Mouse (Mus musculus) kidney, embryonic 15.5 days (tissue): ENCODE measurements around the gene Tmem184a. TPM values are rescaled to one million over a fixed set of nuclear protein-coding genes. Genes with fewer than 3 reads are reported as not detected.
A peak's percentile ranks its signal among the peaks of the same experiment; 100 is the strongest.

ENCODE experiments used
- ATAC-seq: fragments of 200-750 bp; cut with Nextera tagmentation; replicated peaks from 2 replicates; pipeline ENCODE4 v1.8.0; 2017; ENCODE audit warnings: moderate TSS enrichment; ENCODE audit not compliant: low FRiP score
- H3K27ac ChIP-seq: fragments of 300-500 bp; sonication (generic); 2 replicates; pipeline ENCODE4 v1.5.1; 2015; ENCODE audit warnings: mild to moderate bottlenecking, inconsistent platforms
- H3K27me3 ChIP-seq: fragments of 300-500 bp; sonication (generic); 2 replicates; pipeline ENCODE4 v1.6.1; 2015; ENCODE audit warnings: inconsistent platforms
- H3K36me3 ChIP-seq: fragments of 300-500 bp; sonication (generic); 2 replicates; pipeline ENCODE4 v1.6.1; 2015; ENCODE audit warnings: inconsistent platforms
- H3K4me1 ChIP-seq: fragments of 300-500 bp; sonication (generic); 2 replicates; pipeline ENCODE4 v1.6.1; 2015; ENCODE audit warnings: inconsistent platforms
- H3K4me2 ChIP-seq: fragments of 300-500 bp; sonication (generic); 2 replicates; pipeline ENCODE4 v1.6.1; 2015; ENCODE audit warnings: moderate library complexity, mild to moderate bottlenecking, inconsistent platforms
- H3K4me3 ChIP-seq: fragments of 300-500 bp; sonication (generic); replicated peaks from 2 replicates; pipeline ENCODE4 v1.5.1; 2015; ENCODE audit warnings: mild to moderate bottlenecking, inconsistent platforms
- H3K9ac ChIP-seq: fragments of 300-500 bp; sonication (generic); 2 replicates; pipeline ENCODE4 v1.6.1; 2015; ENCODE audit warnings: mild to moderate bottlenecking, inconsistent platforms
- H3K9me3 ChIP-seq: fragments of 300-500 bp; sonication (generic); replicated peaks from 2 replicates; pipeline ENCODE4 v1.6.1; 2016; ENCODE audit warnings: inconsistent platforms
- WGBS: fragments of 180-500 bp; shearing (Covaris S2); methylation state at CpG from one replicate; pipeline ENCODE4 v1.1.7; 2015; ENCODE audit warnings: mixed read lengths; 5-methylcytosine and 5-hydroxymethylcytosine counted together
- polyA plus RNA-seq: library from polyadenylated mRNA; unstranded; fragments of >200 nt; fragmentation: Nextera tagmentation; extraction: Ambion mirVana; gene quantifications from 2 replicates; pipeline ENCODE4 v1.2.1, GENCODE M21; 2015

Tmem184a gene
- polyA plus RNA-seq, 1 experiment from 2014 or later = 5.8 TPM

DNA sequence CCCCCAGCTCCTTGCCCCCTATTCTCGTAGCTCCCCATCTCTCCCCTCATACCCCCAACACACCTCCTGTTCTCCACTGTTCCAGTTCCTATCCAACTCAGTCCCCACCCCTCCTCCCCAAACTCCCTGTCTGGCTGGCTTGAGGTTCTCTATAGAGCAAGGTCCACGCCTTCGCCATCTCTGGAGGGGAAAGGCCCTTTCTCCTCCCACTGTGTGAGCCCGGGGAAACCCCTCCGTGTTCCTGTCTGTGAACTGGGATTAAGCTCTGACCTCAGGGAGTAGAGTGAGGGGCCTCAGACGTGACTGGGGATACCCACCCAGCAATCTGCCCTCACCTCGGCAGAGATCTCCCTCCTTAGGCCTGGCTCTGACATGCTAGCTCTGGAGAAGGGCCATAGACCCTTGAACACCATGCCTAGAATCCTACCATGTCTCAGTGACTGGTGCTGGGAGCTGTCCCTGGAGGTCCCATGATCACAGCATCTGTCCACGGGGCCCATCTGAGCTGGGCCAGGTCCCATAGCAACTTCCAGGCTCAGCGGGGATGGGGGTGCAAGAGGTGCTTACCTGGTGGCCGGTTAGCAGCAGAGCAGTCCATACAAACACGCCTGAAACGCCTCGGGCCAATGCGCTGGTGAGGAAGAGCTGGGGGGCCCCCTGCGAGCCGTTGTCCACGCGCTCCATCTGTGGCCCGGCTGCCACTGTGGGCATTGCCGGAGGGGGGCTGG lies 7.2 kb downstream of the Tmem184a start:
- Histone ChIP-seq H3K4me2 (no peak overlapping the region), H3K36me3 (no peaks in the 10 kb centered on the region), H3K9me3 (no peaks in the 10 kb centered on the region), H3K27me3 (peaks cover 21% of the 10 kb centered on the region), H3K9ac (no peak overlapping the region), H3K4me1 (peaks cover 13% of the 10 kb centered on the region; the same call in 1 of the 2 replicates), H3K4me3 (no peak overlapping the region), H3K27ac (no peak overlapping the region)
- 69% methylated on average over 20 of the region's 20 CpGs for WGBS
- ATAC-seq = no peak

- H3K36me3 ChIP-seq = no peaks in the 10 kb centered on the region
- H3K9ac ChIP-seq = no peak overlapping the region
- WGBS = 74% methylated on average over 15 of the region's 15 CpGs
- H3K27ac ChIP-seq = no peak overlapping the region
- H3K4me1 ChIP-seq = peaks cover 13% of the 10 kb centered on the region; the same call in 1 of the 2 replicates
- H3K9me3 ChIP-seq = no peaks in the 10 kb centered on the region
- no peak overlapping the region for H3K4me3 ChIP-seq
- H3K27me3 ChIP-seq = peaks cover 21% of the 10 kb centered on the region
- no peak for ATAC-seq
- H3K4me2 ChIP-seq = no peak overlapping the region
Measured at GRCm38 (mm10) chr5:139811677-139812397, 7.9 kb downstream of the Tmem184a start.

- H3K36me3 ChIP-seq = no peaks in the 10 kb centered on the region
- H3K4me1 ChIP-seq = peaks cover 14% of the 10 kb centered on the region; the same call in 1 of the 2 replicates
- no peak overlapping the region for H3K27ac ChIP-seq
- H3K27me3 ChIP-seq = peaks cover 12% of the 10 kb centered on the region
- no peak for ATAC-seq
- H3K4me3 ChIP-seq = no peak overlapping the region
- H3K9me3 ChIP-seq = no peaks in the 10 kb centered on the region
- no peak overlapping the region for H3K4me2 ChIP-seq
- H3K9ac ChIP-seq = no peak overlapping the region
- WGBS = 63% methylated on average over 4 of the region's 4 CpGs
Measured at GRCm38 (mm10) chr5:139809397-139809796, 10.3 kb downstream of the Tmem184a start.

DNA sequence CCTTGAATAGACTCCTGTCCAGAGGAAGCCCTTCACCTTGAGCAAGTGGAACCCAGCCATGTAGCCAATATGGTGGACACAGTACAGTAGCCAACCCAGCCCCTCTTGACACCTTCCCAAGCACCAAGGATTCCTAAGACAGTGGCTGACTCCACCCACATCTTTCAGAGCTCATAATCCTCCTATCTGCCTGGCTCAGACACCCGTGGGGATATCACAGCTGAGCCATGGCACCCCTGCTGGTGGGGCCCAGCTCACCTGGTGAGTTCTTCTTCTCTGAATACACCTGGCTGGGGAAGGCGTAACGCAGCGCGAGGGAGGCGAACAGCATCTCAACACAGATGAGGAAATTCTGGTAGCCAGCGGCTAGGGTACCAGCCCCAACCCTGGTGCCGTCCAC lies 13.8 kb downstream of the Tmem184a start:
- no peak overlapping the region for H3K9ac ChIP-seq
- no peaks in the 10 kb centered on the region for H3K9me3 ChIP-seq
- no peak for ATAC-seq
- 91% methylated on average over 8 of the region's 8 CpGs for WGBS
- H3K4me2 ChIP-seq = no peak overlapping the region
- H3K4me1 ChIP-seq = peaks cover 14% of the 10 kb centered on the region
- no peak overlapping the region for H3K27ac ChIP-seq
- H3K27me3 ChIP-seq = no peaks in the 10 kb centered on the region
- H3K36me3 ChIP-seq = peaks cover 6% of the 10 kb centered on the region
- H3K4me3 ChIP-seq = no peak overlapping the region

DNA sequence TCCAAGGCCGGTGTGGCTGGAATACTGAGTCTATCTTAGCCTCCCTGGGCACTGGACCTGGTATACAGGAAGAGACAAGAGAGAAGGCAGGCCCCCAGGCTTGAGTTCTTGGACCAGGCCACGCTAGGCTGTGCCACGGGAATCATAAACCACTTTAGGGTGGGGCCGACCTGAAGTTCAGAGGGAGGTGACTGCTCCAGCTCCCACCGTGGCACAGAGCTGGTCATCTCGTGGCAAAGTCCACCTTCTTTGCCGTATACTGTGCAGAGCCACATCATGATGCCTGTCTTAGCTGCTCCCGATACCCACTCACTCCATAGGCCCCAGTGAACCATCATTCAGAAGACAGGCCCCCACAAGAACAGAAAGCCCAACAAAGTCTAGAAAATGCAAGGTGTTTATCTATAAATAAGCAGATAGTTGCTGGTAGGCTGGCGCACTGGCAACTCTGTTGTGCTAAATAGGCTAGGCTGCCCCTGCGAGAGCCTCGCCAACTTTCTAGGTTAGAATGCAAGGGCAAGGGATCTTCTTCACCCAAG lies 15.1 kb downstream of the Tmem184a start:
- Histone ChIP-seq H3K36me3 (peaks cover 19% of the 10 kb centered on the region), H3K4me3 (no peak overlapping the region), H3K27me3 (no peaks in the 10 kb centered on the region), H3K27ac (no peak overlapping the region), H3K4me2 (no peak overlapping the region), H3K4me1 (peaks cover 14% of the 10 kb centered on the region), H3K9ac (no peak overlapping the region), H3K9me3 (no peaks in the 10 kb centered on the region)
- no peak for ATAC-seq
- WGBS = 88% methylated on average over 11 of the region's 11 CpGs

DNA sequence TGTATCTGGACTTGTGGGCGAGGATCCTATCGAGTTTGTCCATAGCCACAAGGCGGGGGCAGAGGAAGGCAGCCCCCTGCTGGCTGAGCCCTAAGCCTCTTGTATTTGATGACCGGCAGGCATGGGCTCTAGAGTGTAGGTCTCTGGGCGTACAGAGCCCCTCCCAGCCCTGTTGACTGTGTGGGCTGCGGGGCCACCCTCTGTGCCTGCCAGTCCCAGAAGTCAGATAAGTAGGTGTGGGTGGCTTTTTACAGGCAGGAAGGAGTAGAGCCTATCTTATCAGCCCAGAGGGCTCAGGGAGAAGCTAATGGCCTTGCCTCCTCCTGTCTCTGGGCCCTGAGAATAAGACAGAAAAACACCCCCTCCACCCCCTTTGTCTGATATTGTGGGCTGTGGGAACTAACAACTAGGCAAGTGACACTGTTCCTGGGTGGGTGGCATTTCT lies 15.6 kb downstream of the Tmem184a start:
- H3K9ac ChIP-seq = no peak overlapping the region

DNA sequence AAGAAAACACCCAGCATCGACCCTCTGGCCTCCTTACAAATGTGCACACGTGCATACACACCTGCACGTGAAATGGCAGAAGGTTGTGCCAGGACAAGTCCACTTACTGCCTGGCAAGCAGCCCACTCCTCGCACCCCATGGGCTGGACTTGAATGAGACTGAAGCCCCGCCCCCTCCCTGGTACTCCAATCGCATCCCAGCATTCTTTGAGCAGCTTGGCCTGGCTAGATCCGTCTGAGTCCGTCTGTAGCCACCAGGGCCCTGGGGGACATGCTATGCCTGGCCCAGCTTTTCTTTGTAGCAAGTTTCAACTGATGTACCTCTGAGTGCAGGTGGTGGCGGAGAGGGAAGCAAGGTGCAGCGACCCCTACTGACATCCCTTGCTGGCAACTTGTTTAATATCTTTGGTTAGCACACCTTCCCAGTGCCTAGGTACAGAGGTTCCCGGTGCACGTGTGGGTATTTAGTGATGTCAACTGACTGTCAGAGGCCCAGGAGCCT lies 16.1 kb downstream of the Tmem184a start:
- 8% methylated on average over 12 of the region's 12 CpGs for WGBS
- Histone ChIP-seq H3K27me3 (no peaks in the 10 kb centered on the region), H3K4me1 (peaks cover 15% of the 10 kb centered on the region), H3K4me2 (peak overlapping the region; percentile 48), H3K9ac (no peak overlapping the region), H3K27ac (peak overlapping the region; percentile 46; the same call in 1 of the 2 replicates), H3K36me3 (peaks cover 22% of the 10 kb centered on the region), H3K4me3 (peak overlapping the region; percentile 14; the same call in 1 of the 2 replicates), H3K9me3 (no peaks in the 10 kb centered on the region)
- ATAC-seq = peak; percentile 74; the same call in 1 of the 2 replicates

More for the DNA sequence above, 15.6 kb downstream of the Tmem184a start:
- Histone ChIP-seq H3K9me3 (no peaks in the 10 kb centered on the region), H3K36me3 (peaks cover 22% of the 10 kb centered on the region), H3K27ac (peak overlapping the region; percentile 46; the same call in 1 of the 2 replicates), H3K4me3 (no peak overlapping the region), H3K27me3 (no peaks in the 10 kb centered on the region), H3K4me2 (peak overlapping the region; percentile 48), H3K4me1 (peaks cover 14% of the 10 kb centered on the region)
- peak; percentile 85 for ATAC-seq
- WGBS = 20% methylated on average over 6 of the region's 6 CpGs

GRCm38 (mm10) chr5:139803165-139803564 lies 16.6 kb downstream of the Tmem184a start:
- Histone ChIP-seq H3K4me3 (no peak overlapping the region), H3K27me3 (no peaks in the 10 kb centered on the region), H3K9ac (no peak overlapping the region), H3K27ac (no peak overlapping the region), H3K9me3 (no peaks in the 10 kb centered on the region), H3K4me1 (peaks cover 19% of the 10 kb centered on the region), H3K4me2 (peak overlapping the region; percentile 48), H3K36me3 (peaks cover 22% of the 10 kb centered on the region)
- WGBS = 68% methylated on average over 8 of the region's 8 CpGs
- ATAC-seq = no peak

GRCm38 (mm10) chr5:139801880-139802279 lies 17.8 kb downstream of the Tmem184a start:
- no peak overlapping the region for H3K4me3 ChIP-seq
- H3K4me1 ChIP-seq = peaks cover 32% of the 10 kb centered on the region
- H3K27me3 ChIP-seq = no peaks in the 10 kb centered on the region
- H3K9ac ChIP-seq = no peak overlapping the region
- no peak for ATAC-seq
- no peak overlapping the region for H3K4me2 ChIP-seq
- H3K27ac ChIP-seq = no peak overlapping the region
- peaks cover 22% of the 10 kb centered on the region for H3K36me3 ChIP-seq
- no peaks in the 10 kb centered on the region for H3K9me3 ChIP-seq
- WGBS = 91% methylated on average over 10 of the region's 10 CpGs

GRCm38 (mm10) chr5:139801231-139801630 lies 18.5 kb downstream of the Tmem184a start:
- no peaks in the 10 kb centered on the region for H3K27me3 ChIP-seq
- no peak for ATAC-seq
- peaks cover 22% of the 10 kb centered on the region for H3K36me3 ChIP-seq
- no peak overlapping the region for H3K4me3 ChIP-seq
- 94% methylated on average over 8 of the region's 8 CpGs for WGBS
- no peak overlapping the region for H3K27ac ChIP-seq
- H3K4me1 ChIP-seq = peaks cover 39% of the 10 kb centered on the region
- H3K9me3 ChIP-seq = no peaks in the 10 kb centered on the region
- no peak overlapping the region for H3K4me2 ChIP-seq
- H3K9ac ChIP-seq = no peak overlapping the region

GRCm38 (mm10) chr5:139799801-139800590 lies 19.7 kb downstream of the Tmem184a start:
- peaks cover 46% of the 10 kb centered on the region for H3K4me1 ChIP-seq
- H3K9me3 ChIP-seq = no peaks in the 10 kb centered on the region
- 90% methylated on average over 33 of the region's 33 CpGs for WGBS

More at GRCm38 (mm10) chr5:139799801-139800590, 19.7 kb downstream of the Tmem184a start:
- no peak for ATAC-seq
- no peak overlapping the region for H3K4me2 ChIP-seq
- H3K27me3 ChIP-seq = no peaks in the 10 kb centered on the region
- H3K9ac ChIP-seq = no peak overlapping the region
- no peak overlapping the region for H3K4me3 ChIP-seq
- no peak overlapping the region for H3K27ac ChIP-seq
- H3K36me3 ChIP-seq = peaks cover 22% of the 10 kb centered on the region
